Mouse (Mus musculus) megakaryocyte, embryonic 14.5 days (primary cell): ENCODE data around the gene Prr5l.

ENCODE experiments used
- FLI1 ChIP-seq: IDR thresholded peaks from 2 replicates; pipeline ENCODE4 v1.6.1; 2012; ENCODE audit warnings: low read length, inconsistent platforms, mixed read lengths
- GATA1 ChIP-seq: IDR thresholded peaks from 3 replicates; pipeline ENCODE4 v1.6.1; 2012; ENCODE audit warnings: mixed read lengths, low read length, inconsistent platforms, borderline replicate concordance

- TF ChIP-seq GATA1 (no peak), FLI1 (no peak)
Observed at GRCm38 (mm10) chr2:101721835-101722234, 161.0 kb downstream of the Prr5l start.
